ENCODE assay signal across 16 mouse cellular contexts in genomic region chr9:107663525-107663924, GRCm38 (mm10). TPM values are rescaled to one million over a fixed set of nuclear protein-coding genes. Genes with fewer than 3 reads are reported as not detected.
A peak's percentile ranks its signal among the peaks of the same experiment; 100 is the strongest.
DNase-seq lines count a peak whose midpoint lies in the region; ATAC-seq and TF ChIP-seq lines count a peak whose summit lies in the region.
"Had no signal": no experiment of that assay in that cellular context is flagged by ENCODE, and none has a peak within 500 bp of the region (broad histone marks: within the 10 kb centered on the region; RNA-seq: fewer than 3 reads in every experiment).

No protein-coding gene starts in this region.

- no peaks in the 10 kb centered on the region for H3K9me3 ChIP-seq in forebrain, embryonic 10.5 days
- no peaks in the 10 kb centered on the region for H3K9me3 ChIP-seq in forebrain, embryonic 12.5 days
- H3K9me3 ChIP-seq in midbrain, embryonic 11.5 days (ENCODE audit: control insufficient read depth, low read length), result no peaks in the 10 kb centered on the region
- no peaks in the 10 kb centered on the region for H3K9me3 ChIP-seq in midbrain, embryonic 14.5 days (ENCODE audit: control insufficient read depth, low read length)
- no peaks in the 10 kb centered on the region for H3K9me3 ChIP-seq in hindbrain, postnatal 0 days (ENCODE audit: low read length)
- H3K9me3 ChIP-seq in neural tube, embryonic 14.5 days (ENCODE audit: control insufficient read depth, low read length), result no peaks in the 10 kb centered on the region
- H3K9me3 ChIP-seq: embryonic facial prominence, embryonic 12.5 days; heart, embryonic 15.5 days; liver, embryonic 15.5 days had no signal

- peak overlapping the region; percentile 35 for H3K27ac ChIP-seq in forebrain, embryonic 10.5 days
- H3K27ac ChIP-seq in forebrain, embryonic 12.5 days, result no peak overlapping the region
- H3K27ac ChIP-seq in midbrain, embryonic 11.5 days (ENCODE audit: low read depth, low read length), result no peak overlapping the region
- H3K27ac ChIP-seq in midbrain, embryonic 14.5 days (replicated peaks; ENCODE audit: low read depth, low read length), result no peak overlapping the region
- H3K27ac ChIP-seq in hindbrain, postnatal 0 days, result peak overlapping the region; percentile 60; the same call in 1 of the 2 replicates
- H3K27ac ChIP-seq in neural tube, embryonic 14.5 days (ENCODE audit: low read depth, low read length), result peak overlapping the region; percentile 22; the same call in 1 of the 2 replicates
- H3K27ac ChIP-seq: embryonic facial prominence, embryonic 12.5 days; heart, embryonic 15.5 days; kidney, postnatal 0 days; liver, embryonic 15.5 days had no signal

- no peak for DNase-seq in forebrain, embryonic 10.5 days (ENCODE audit: extremely low spot score, low spot score)
- DNase-seq in midbrain, embryonic 11.5 days (ENCODE audit: low spot score, missing footprints), result no peak
- DNase-seq in midbrain, embryonic 14.5 days, result no peak
- peak; percentile 51 for DNase-seq in hindbrain, postnatal 0 days (ENCODE audit: low spot score)
- DNase-seq in ovary, postnatal 14 days (ENCODE audit: low spot score), result no peak
- DNase-seq in ovary, postnatal 10 days (ENCODE audit: low spot score), result no peak
- DNase-seq: cerebellum, adult 9-10 months; right cerebral cortex, adult 18-20 months had no signal

- H3K27me3 ChIP-seq in forebrain, embryonic 10.5 days (ENCODE audit: poor library complexity, severe bottlenecking), result peaks cover 38% of the 10 kb centered on the region
- H3K27me3 ChIP-seq in forebrain, embryonic 12.5 days, result peaks cover 35% of the 10 kb centered on the region
- H3K27me3 ChIP-seq in midbrain, embryonic 11.5 days (ENCODE audit: control insufficient read depth, insufficient read depth, low read length), result peaks cover 5% of the 10 kb centered on the region; the same call in 1 of the 2 replicates
- H3K27me3 ChIP-seq in midbrain, embryonic 14.5 days (ENCODE audit: control insufficient read depth, insufficient read depth, low read length), result peaks cover 15% of the 10 kb centered on the region
- H3K27me3 ChIP-seq in hindbrain, postnatal 0 days (ENCODE audit: insufficient read depth, low read length), result peaks cover 14% of the 10 kb centered on the region; the same call in 1 of the 2 replicates
- peaks cover 17% of the 10 kb centered on the region for H3K27me3 ChIP-seq in neural tube, embryonic 14.5 days (ENCODE audit: control insufficient read depth, insufficient read depth, low read length)

- no peak overlapping the region for H3K9ac ChIP-seq in forebrain, embryonic 12.5 days
- peak overlapping the region; percentile 36; the same call in 1 of the 2 replicates for H3K9ac ChIP-seq in midbrain, embryonic 11.5 days (ENCODE audit: low read length)
- no peak overlapping the region for H3K9ac ChIP-seq in midbrain, embryonic 14.5 days (replicated peaks; ENCODE audit: low read length)
- no peak overlapping the region for H3K9ac ChIP-seq in hindbrain, postnatal 0 days (replicated peaks; ENCODE audit: low read length)
- H3K9ac ChIP-seq in neural tube, embryonic 14.5 days (replicated peaks; ENCODE audit: low read depth, low read length), result no peak overlapping the region
- H3K9ac ChIP-seq: embryonic facial prominence, embryonic 12.5 days; heart, embryonic 15.5 days; liver, embryonic 15.5 days had no signal

- H3K4me2 ChIP-seq in forebrain, embryonic 12.5 days, result no peak overlapping the region
- H3K4me2 ChIP-seq in midbrain, embryonic 11.5 days, result no peak overlapping the region
- H3K4me2 ChIP-seq in midbrain, embryonic 14.5 days (ENCODE audit: low read length), result no peak overlapping the region
- peak overlapping the region; percentile 35 for H3K4me2 ChIP-seq in hindbrain, postnatal 0 days (ENCODE audit: low read depth, low read length)
- no peak overlapping the region for H3K4me2 ChIP-seq in neural tube, embryonic 14.5 days (ENCODE audit: low read depth, low read length)
- H3K4me2 ChIP-seq: embryonic facial prominence, embryonic 12.5 days; heart, embryonic 15.5 days; liver, embryonic 15.5 days had no signal

- TF ChIP-seq CTCF in hindbrain, postnatal 0 days (IDR thresholded peaks at IDR 0.05; ENCODE audit: low read depth), result no peak

- WGBS in forebrain, embryonic 10.5 days, result 56% methylated on average over 9 of the region's 9 CpGs
- WGBS in forebrain, embryonic 12.5 days, result 53% methylated on average over 9 of the region's 9 CpGs
- whole genome bisulfite sequencing in midbrain, embryonic 11.5 days, result 44% methylated on average over 9 of the region's 9 CpGs
- 56% methylated on average over 9 of the region's 9 CpGs for WGBS in midbrain, embryonic 14.5 days
- 26% methylated on average over 9 of the region's 9 CpGs for WGBS in hindbrain, postnatal 0 days
- WGBS in neural tube, embryonic 14.5 days, result 48% methylated on average over 9 of the region's 9 CpGs

- H3K36me3 ChIP-seq in forebrain, embryonic 10.5 days (replicated peaks), result no peaks in the 10 kb centered on the region
- H3K36me3 ChIP-seq in forebrain, embryonic 12.5 days (replicated peaks), result no peaks in the 10 kb centered on the region
- H3K36me3 ChIP-seq in midbrain, embryonic 11.5 days (ENCODE audit: control insufficient read depth, insufficient read depth, low read length), result no peaks in the 10 kb centered on the region
- H3K36me3 ChIP-seq in midbrain, embryonic 14.5 days (ENCODE audit: control insufficient read depth, insufficient read depth, low read length), result no peaks in the 10 kb centered on the region
- H3K36me3 ChIP-seq in hindbrain, postnatal 0 days (ENCODE audit: insufficient read depth, low read length), result no peaks in the 10 kb centered on the region
- H3K36me3 ChIP-seq in neural tube, embryonic 14.5 days (ENCODE audit: control insufficient read depth, insufficient read depth, low read length), result no peaks in the 10 kb centered on the region
- H3K36me3 ChIP-seq: embryonic facial prominence, embryonic 12.5 days; heart, embryonic 15.5 days; liver, embryonic 15.5 days had no signal

- no peak overlapping the region for H3K4me3 ChIP-seq in forebrain, embryonic 10.5 days
- no peak overlapping the region for H3K4me3 ChIP-seq in forebrain, embryonic 12.5 days (replicated peaks)
- H3K4me3 ChIP-seq in midbrain, embryonic 11.5 days (ENCODE audit: low read depth, low read length), result no peak overlapping the region
- H3K4me3 ChIP-seq in midbrain, embryonic 14.5 days (replicated peaks; ENCODE audit: low read depth, low read length), result no peak overlapping the region
- H3K4me3 ChIP-seq in hindbrain, postnatal 0 days (ENCODE audit: low read length), result no peak overlapping the region
- no peak overlapping the region for H3K4me3 ChIP-seq in neural tube, embryonic 14.5 days (ENCODE audit: low read depth, low read length)
- H3K4me3 ChIP-seq: embryonic facial prominence, embryonic 12.5 days; heart, embryonic 15.5 days; liver, embryonic 15.5 days; myocyte had no signal

- peaks cover 66% of the 10 kb centered on the region for H3K4me1 ChIP-seq in forebrain, embryonic 10.5 days
- H3K4me1 ChIP-seq in forebrain, embryonic 12.5 days, result peaks cover 45% of the 10 kb centered on the region
- H3K4me1 ChIP-seq in midbrain, embryonic 11.5 days (ENCODE audit: control insufficient read depth, insufficient read depth, low read length), result peaks cover 33% of the 10 kb centered on the region
- peaks cover 27% of the 10 kb centered on the region for H3K4me1 ChIP-seq in midbrain, embryonic 14.5 days (ENCODE audit: control insufficient read depth, insufficient read depth, low read length)
- H3K4me1 ChIP-seq in hindbrain, postnatal 0 days (ENCODE audit: insufficient read depth, low read length), result peaks cover 34% of the 10 kb centered on the region
- H3K4me1 ChIP-seq in neural tube, embryonic 14.5 days (ENCODE audit: control insufficient read depth, insufficient read depth, low read length), result peaks cover 24% of the 10 kb centered on the region

- no peak for ATAC-seq in forebrain, embryonic 12.5 days (ENCODE audit: low FRiP score)
- no peak for ATAC-seq in midbrain, embryonic 11.5 days (ENCODE audit: low FRiP score)
- ATAC-seq in midbrain, embryonic 14.5 days (ENCODE audit: low FRiP score, low TSS enrichment), result no peak
- no peak for ATAC-seq in hindbrain, postnatal 0 days
- ATAC-seq in neural tube, embryonic 14.5 days (ENCODE audit: low read depth), result no peak
- ATAC-seq: inflammation-experienced regulatory T-cells, adult 6 months had no signal

RNA-seq across cellular contexts. Expression of gene Slc38a3, which starts 5.8 kb away (rescaled TPM):
- 8.8 and 9.0 TPM in 2 replicates for polyA plus RNA-seq in forebrain, embryonic 10.5 days (2016; fragmentation: Nextera tagmentation; extraction: Ambion mirVana)
- 8.5 and 10.6 TPM in 2 replicates for polyA plus RNA-seq in forebrain, embryonic 12.5 days (2016; fragmentation: Nextera tagmentation; extraction: Ambion mirVana)
- polyA plus RNA-seq in midbrain, embryonic 11.5 days (2014; fragmentation: Nextera tagmentation; extraction: Ambion mirVana), result 11.2 and 11.7 TPM in 2 replicates
- 20.4 and 31.9 TPM in 2 replicates for polyA plus RNA-seq in midbrain, embryonic 14.5 days (2014; fragmentation: Nextera tagmentation; extraction: Ambion mirVana)
- total RNA-seq in hindbrain, postnatal 0 days (2014; rRNA removed), result 102 and 134 TPM in 2 replicates
- polyA plus RNA-seq in hindbrain, postnatal 0 days (2015; fragmentation: Nextera tagmentation; extraction: Ambion mirVana), result 52.1 and 54.5 TPM in 2 replicates
- 31.3 and 36.6 TPM in 2 replicates for polyA plus RNA-seq in neural tube, embryonic 14.5 days (2014; fragmentation: Nextera tagmentation; extraction: Ambion mirVana)
- polyA plus RNA-seq: inflammation-experienced regulatory T-cells, adult 6 months had no signal

RNA-seq across cellular contexts. Expression of gene Gnat1, which starts 16.0 kb away (rescaled TPM):
- polyA plus RNA-seq in forebrain, embryonic 10.5 days (2016; fragmentation: Nextera tagmentation; extraction: Ambion mirVana), result 3.9 and 4.1 TPM in 2 replicates
- polyA plus RNA-seq in forebrain, embryonic 12.5 days (2016; fragmentation: Nextera tagmentation; extraction: Ambion mirVana), result 1.7 and 2.1 TPM in 2 replicates
- polyA plus RNA-seq in midbrain, embryonic 11.5 days (2014; fragmentation: Nextera tagmentation; extraction: Ambion mirVana), result 1.1 and 1.4 TPM in 2 replicates
- polyA plus RNA-seq in midbrain, embryonic 14.5 days (2014; fragmentation: Nextera tagmentation; extraction: Ambion mirVana), result 0.97 and 2.0 TPM in 2 replicates
- total RNA-seq in hindbrain, postnatal 0 days (2014; rRNA removed), result 0.52 TPM in 1 of 2 replicates, not detected in the other
- polyA plus RNA-seq in hindbrain, postnatal 0 days (2015; fragmentation: Nextera tagmentation; extraction: Ambion mirVana), result 2.4 and 2.7 TPM in 2 replicates
- polyA plus RNA-seq in neural tube, embryonic 14.5 days (2014; fragmentation: Nextera tagmentation; extraction: Ambion mirVana), result 1.4 and 2.7 TPM in 2 replicates
- polyA plus RNA-seq: myocyte had no signal

RNA-seq across cellular contexts. Expression of gene Gnai2, which starts 28.4 kb away (rescaled TPM):
- polyA plus RNA-seq in forebrain, embryonic 10.5 days (2016; fragmentation: Nextera tagmentation; extraction: Ambion mirVana), result 526 and 533 TPM in 2 replicates
- polyA plus RNA-seq in forebrain, embryonic 12.5 days (2016; fragmentation: Nextera tagmentation; extraction: Ambion mirVana), result 570 and 587 TPM in 2 replicates
- polyA plus RNA-seq in midbrain, embryonic 11.5 days (2014; fragmentation: Nextera tagmentation; extraction: Ambion mirVana), result 578 and 581 TPM in 2 replicates
- polyA plus RNA-seq in midbrain, embryonic 14.5 days (2014; fragmentation: Nextera tagmentation; extraction: Ambion mirVana), result 284 and 326 TPM in 2 replicates
- 334 and 369 TPM in 2 replicates for total RNA-seq in hindbrain, postnatal 0 days (2014; rRNA removed)
- 275 and 287 TPM in 2 replicates for polyA plus RNA-seq in hindbrain, postnatal 0 days (2015; fragmentation: Nextera tagmentation; extraction: Ambion mirVana)
- 234 and 258 TPM in 2 replicates for polyA plus RNA-seq in neural tube, embryonic 14.5 days (2014; fragmentation: Nextera tagmentation; extraction: Ambion mirVana)

RNA-seq across cellular contexts. Expression of gene Sema3f, which starts 46.8 kb away (rescaled TPM):
- 10.0 and 11.2 TPM in 2 replicates for polyA plus RNA-seq in forebrain, embryonic 10.5 days (2016; fragmentation: Nextera tagmentation; extraction: Ambion mirVana)
- 13.2 and 15.2 TPM in 2 replicates for polyA plus RNA-seq in forebrain, embryonic 12.5 days (2016; fragmentation: Nextera tagmentation; extraction: Ambion mirVana)
- polyA plus RNA-seq in midbrain, embryonic 11.5 days (2014; fragmentation: Nextera tagmentation; extraction: Ambion mirVana), result 9.6 and 11.9 TPM in 2 replicates
- 34.0 and 37.0 TPM in 2 replicates for polyA plus RNA-seq in midbrain, embryonic 14.5 days (2014; fragmentation: Nextera tagmentation; extraction: Ambion mirVana)
- 65.4 and 81.3 TPM in 2 replicates for total RNA-seq in hindbrain, postnatal 0 days (2014; rRNA removed)
- 7.5 and 8.7 TPM in 2 replicates for polyA plus RNA-seq in hindbrain, postnatal 0 days (2015; fragmentation: Nextera tagmentation; extraction: Ambion mirVana)
- polyA plus RNA-seq in neural tube, embryonic 14.5 days (2014; fragmentation: Nextera tagmentation; extraction: Ambion mirVana), result 17.0 and 18.7 TPM in 2 replicates
- polyA plus RNA-seq: inflammation-experienced regulatory T-cells, adult 6 months had no signal

RNA-seq across cellular contexts. Expression of gene Sema3b, which starts 54.5 kb away (rescaled TPM):
- 1.4 and 2.0 TPM in 2 replicates for polyA plus RNA-seq in forebrain, embryonic 10.5 days (2016; fragmentation: Nextera tagmentation; extraction: Ambion mirVana)
- 1.7 and 2.6 TPM in 2 replicates for polyA plus RNA-seq in forebrain, embryonic 12.5 days (2016; fragmentation: Nextera tagmentation; extraction: Ambion mirVana)
- polyA plus RNA-seq in midbrain, embryonic 11.5 days (2014; fragmentation: Nextera tagmentation; extraction: Ambion mirVana), result 1.3 and 2.1 TPM in 2 replicates
- polyA plus RNA-seq in midbrain, embryonic 14.5 days (2014; fragmentation: Nextera tagmentation; extraction: Ambion mirVana), result 1.5 and 3.2 TPM in 2 replicates
- 11.2 and 14.6 TPM in 2 replicates for total RNA-seq in hindbrain, postnatal 0 days (2014; rRNA removed)
- 8.3 and 9.0 TPM in 2 replicates for polyA plus RNA-seq in hindbrain, postnatal 0 days (2015; fragmentation: Nextera tagmentation; extraction: Ambion mirVana)
- 2.8 and 5.3 TPM in 2 replicates for polyA plus RNA-seq in neural tube, embryonic 14.5 days (2014; fragmentation: Nextera tagmentation; extraction: Ambion mirVana)
- polyA plus RNA-seq: inflammation-experienced regulatory T-cells, adult 6 months had no signal

Comparison
In these comparisons a context has a peak if more than half of its experiments do, and no peak if none do; other contexts are left out.
1. H3K27ac ChIP-seq: peak in forebrain, embryonic 10.5 days (single experiment), hindbrain, postnatal 0 days (single experiment) and neural tube, embryonic 14.5 days (single experiment); none in forebrain, embryonic 12.5 days (single experiment), midbrain, embryonic 11.5 days (single experiment) and midbrain, embryonic 14.5 days (single experiment).